Mouse (Mus musculus) layer of hippocampus, postnatal 10 days (tissue): ENCODE measurements around the gene H2al1b. TPM values are rescaled to one million over a fixed set of nuclear protein-coding genes. Genes with fewer than 3 reads are reported as not detected.
"Not testable (repeated sequence)": the region's sequence is repeated elsewhere in the genome, so short reads cannot be mapped to it uniquely, and the experiment has no call there.

Experiments
- DNase-seq, 2 experiments: peaks; one replicate each; pipeline ENCODE4 v3.0.0; 2021; ENCODE audit warnings: low spot score in 2 of 2
- long read RNA-seq: library from polyadenylated mRNA; stranded (forward); transcript quantifications from one replicate; pipeline ENCODE4 v2.0.0, GENCODE M21; 2023
- total RNA-seq, 2 experiments: library from RNA; stranded (reverse); gene quantifications; 2 replicates each; pipeline ENCODE4 v1.2.3; 2021

Gene H2al1b
- total RNA-seq: not detected
- long read RNA-seq: 0 reads

DNA sequence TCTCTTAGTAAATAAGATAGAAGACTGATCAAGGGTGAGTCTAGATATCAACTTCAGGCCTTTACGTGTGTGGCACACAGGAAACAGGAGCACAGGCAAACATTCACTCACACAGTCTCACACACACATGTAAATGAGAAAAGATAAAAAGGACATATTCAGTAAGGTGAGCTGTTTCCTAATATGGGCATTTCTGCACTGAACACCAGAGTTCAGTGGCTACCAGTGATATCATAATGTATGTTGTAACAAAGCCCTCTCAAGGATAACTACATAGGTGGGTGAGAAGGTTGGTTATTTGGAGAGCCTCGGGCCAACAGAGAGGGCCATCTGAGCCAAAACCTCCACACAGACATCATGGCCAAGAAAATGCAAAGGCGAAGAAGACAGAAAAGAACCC, at the start of gene H2al1b:
H2al1b (plus strand) TSS at position 301 of the 400 bp plus-strand sequence.
- not testable (repeated sequence) for DNase-seq

DNA sequence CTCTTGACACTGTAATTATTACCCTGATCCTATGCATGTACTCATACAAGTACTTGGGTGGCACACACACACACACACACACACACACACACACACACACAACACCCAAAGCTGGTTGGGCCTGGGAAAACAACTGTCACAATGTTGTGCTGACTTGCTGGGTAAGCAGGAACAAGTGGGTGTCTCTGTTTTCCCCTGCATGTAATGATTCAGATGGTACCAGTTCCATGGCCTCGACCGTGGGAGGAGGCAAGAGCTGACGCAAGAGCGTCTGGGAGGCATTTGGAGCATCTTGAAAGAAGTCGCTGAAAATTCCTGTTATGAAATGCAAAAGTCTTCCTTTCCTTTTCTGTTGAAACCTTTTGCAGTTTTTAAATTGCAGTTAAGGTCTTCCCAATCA, 48.2 kb upstream of the H2al1b start:
- peak in 1 of 2 experiments; percentile 10 for DNase-seq

DNA sequence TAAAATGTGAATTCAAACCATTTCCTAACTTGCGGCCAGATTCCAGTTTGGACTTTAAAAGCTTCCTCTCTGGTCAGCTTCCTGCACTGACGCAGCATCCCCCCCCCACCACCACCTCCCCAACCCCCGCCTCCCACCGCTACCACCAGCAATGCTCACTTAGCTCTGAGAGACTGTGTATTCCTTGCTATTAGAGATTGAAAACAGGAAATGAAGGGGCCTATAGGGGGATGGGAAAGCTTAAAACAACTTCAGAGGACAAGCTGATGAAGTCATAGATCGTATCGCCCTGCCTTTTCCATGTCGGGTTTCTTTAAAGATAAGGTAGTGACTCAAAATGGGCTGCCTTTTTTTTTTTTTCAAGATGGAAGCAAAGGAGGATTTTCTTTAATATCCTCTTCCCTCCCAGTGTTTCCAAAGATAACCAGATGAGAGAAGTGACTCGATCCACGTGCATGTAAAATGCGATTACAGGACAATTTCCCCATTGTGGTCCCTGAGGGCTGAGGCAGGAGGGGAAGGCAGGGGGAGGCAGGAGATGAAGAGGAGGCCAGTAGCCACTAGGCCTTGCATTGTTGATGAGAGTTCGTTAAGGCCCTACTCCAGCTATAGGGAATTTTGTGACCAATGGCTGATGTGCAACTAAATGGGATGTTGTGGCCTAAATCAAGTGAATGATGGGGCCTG, 47.6 kb upstream of the H2al1b start:
- no peak for DNase-seq

DNA sequence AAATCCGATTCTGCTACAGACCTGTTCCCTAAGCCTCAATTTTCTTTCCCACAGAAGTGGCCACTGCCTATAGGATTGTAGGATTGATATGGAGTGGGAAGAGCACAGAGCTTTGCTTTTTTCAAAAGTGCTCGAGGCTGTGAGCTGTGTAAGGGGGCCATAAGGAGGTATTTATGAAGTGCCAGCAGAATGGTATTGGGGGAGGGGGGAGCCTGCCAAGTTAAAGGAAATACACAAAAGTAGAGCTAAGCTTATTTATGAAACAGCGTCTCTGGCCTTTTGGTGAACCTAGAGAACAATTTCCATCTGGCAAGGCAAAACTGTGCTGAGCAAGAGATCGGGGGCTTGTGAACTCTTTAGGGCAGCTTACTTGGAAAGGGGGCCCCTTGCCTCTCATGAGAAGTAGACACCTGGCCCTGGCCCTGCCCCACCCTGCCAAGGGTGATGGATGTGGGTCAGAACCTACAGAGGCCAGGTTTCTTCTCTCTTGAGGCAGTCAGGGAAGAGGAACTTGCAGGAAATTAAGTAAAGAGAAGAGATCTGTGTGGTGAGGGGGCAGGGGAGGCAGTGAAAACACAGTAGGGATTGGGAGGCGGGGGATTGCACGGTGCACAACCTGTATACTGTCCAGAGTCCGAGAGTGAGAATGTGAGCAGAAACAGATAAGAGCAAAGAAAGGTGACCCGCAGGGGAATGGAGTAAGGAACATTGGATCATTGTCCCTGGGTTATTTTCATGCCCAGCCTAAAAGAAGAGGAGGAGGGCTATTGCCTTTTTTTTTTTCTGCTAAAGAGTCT, 46.5 kb upstream of the H2al1b start:
- DNase-seq: no peak

DNA sequence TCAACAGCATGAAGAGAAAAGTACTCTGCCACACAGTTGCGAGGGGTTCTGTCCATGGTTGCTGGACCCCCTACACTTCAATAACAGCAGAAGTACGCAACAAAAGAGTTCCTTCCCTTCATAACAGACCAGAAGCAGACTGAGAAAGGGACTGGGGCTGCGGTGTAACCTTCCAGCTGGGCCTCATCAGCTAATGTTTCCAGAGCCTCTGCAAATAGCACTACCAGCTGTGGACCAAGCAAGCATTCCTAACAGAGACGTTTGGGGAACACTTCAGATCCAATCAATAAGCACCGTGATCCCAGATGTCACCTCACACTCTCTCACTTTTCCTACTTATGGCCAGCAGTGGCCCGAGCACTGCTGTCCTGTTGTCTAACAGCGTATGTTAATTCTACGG, 37.3 kb upstream of the H2al1b start:
- DNase-seq: no peak

DNA sequence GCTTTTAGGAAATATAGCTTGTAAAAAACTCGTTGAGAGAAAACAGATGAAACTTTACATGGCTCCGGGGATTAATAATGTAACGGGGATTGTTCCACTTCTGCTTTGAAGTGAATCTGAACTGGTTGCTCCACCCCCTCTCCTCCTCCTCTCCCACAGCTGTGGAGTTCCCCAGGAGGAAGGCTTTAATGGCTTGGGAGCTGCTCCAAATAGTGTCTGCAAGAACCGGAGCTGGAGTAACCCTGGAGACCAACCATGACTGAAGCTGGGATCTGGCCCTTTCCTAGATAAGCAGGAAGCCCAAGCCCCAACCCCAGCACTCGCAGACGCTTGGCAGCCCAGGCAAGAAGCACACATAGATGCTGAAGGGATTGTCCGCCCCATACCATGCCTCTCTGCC, 34.4 kb upstream of the H2al1b start:
- DNase-seq: no peak

DNA sequence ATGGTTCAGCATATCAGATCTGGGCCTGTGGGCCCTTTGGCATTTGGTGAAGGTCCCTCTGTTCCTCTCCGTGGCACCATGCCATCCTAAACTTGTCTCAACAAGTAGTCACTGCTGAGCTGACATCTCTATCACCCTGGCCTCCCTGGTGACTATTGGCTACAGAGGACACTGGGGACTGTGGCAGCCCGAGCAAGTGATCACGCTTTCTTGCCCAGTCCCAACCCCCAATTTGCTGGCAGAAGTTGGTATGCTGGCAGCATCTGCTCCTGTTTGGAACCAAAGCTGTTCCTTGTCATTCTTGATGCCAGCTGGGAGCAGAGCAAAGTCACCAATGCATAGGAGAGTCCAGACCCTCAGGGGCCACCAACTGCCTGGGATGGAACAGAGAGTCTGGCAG, 33.2 kb upstream of the H2al1b start:
- peak; percentile 49 to 56 for DNase-seq

DNA sequence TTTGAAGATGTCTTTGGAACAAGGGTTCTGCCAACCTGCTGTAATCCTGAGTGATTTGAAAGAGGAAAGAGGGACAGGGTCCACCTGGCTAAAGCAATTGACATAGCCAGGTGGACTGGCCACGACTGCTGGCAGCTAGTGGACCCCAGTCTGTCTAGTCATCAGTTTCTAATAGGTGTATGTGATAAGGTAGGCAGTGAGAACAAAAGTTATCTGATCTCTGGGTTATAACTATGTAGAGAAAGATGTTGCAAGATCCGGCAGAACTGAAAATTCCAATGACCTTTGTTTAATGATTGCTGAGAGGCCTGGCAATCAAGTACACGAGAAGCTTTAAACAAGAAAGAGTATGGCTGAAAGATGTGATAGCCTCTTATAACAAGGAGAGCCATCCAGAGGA, 29.0 kb upstream of the H2al1b start:
- no peak for DNase-seq

DNA sequence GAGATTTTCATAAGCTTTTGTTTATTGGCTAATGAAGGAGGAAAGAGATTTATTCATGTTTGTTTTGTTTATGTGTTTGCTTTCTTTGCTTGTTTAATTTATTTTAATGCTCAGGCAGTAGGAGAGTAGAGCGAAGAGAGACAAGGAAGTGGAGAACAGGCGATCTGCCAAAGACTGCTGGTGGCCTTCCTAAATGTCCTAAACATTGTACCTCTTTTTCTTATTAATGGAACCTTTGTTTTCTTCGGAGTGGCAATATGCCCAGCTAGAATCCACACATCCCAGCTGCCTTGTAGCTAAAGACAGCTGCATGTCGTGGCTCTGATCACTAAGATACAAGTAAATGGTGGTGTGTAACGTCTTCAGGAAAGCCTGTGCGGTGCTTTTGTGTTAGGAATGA, 25.1 kb upstream of the H2al1b start:
- DNase-seq: no peak

DNA sequence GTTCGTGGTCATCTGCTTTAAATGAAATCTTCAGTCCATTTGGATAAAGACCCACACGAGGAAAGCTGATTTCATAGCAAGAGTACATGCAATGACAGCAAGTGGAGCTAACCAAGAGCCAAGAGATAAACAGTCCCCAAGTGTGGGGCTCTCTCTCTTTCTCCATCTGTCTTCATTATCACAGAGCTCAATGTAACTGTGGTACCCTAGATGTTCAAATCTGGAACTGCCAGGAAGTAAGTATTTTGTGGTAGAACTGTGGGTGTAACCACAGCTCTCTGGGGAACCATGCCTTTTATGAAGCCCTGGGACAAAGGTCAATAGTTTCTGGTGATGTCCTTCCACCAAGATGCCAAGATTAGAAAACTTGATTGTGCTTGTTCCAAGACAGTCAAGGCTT, 21.5 kb upstream of the H2al1b start:
- no peak for DNase-seq

DNA sequence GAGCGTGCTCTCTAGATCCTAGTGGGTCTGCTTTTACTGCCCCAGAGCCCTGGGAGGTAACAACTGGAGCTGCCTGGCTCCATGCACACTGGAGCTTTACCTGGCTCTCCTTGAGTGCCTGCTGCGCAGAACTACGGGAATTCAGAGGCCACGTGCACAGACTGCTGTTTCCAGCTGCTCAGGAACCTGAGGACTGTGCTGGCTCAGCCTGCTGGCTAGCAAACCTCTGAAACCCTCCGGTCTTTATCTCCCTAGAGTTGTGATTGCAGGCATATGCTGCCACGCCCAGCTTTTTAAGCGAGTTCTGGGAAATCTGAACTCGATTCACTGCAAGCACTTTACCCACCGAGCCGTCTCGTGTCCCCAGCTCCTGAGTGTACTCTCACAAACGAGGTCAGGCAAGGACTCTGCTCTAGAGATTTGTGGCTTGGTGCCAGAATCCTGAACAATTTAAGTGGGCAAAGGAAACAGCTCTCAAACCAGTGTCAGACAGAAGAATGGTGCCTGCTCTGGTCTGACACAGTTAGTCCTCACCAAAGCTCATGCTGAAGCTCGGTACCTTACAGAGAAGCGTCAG, 13.8 kb upstream of the H2al1b start:
- DNase-seq: no peak

DNA sequence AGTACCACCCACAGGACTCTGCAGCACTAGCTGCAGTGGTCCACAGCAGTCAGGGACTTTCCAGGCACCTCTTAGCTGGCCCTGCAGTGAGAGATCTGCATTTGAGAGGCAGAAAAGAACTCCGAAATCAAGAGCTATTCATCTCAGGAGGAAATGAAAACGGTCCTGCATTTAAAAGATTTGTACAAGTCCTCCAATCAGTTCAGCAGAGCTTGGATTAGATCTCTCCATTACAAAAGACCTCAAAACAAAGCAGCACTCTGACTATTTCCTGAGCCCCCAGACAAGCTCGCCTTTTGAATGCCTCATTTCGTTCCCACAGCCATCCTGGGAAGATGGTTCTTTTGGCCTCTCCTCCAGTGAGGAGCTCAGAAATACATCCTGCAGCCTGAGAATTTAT, 13.0 kb upstream of the H2al1b start:
- DNase-seq: no peak

DNA sequence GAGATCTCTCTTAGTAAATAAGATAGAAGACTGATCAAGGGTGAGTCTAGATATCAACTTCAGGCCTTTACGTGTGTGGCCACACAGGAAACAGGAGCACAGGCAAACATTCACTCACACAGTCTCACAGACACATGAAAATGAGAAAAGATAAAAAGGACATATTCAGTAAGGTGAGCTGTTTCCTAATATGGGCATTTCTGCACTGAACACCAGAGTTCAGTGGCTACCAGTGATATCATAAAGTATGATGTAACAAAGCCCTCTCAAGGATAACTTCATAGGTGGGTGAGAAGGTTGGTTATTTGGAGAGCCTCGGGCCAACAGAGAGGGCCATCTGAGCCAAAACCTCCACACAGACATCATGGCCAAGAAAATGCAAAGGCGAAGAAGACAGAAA, 3.3 kb upstream of the H2al1b start, which contains the start of gene H2al1a:
H2al1a (plus strand) TSS at position 301 of the 400 bp plus-strand sequence.
- DNase-seq: not testable (repeated sequence)

DNA sequence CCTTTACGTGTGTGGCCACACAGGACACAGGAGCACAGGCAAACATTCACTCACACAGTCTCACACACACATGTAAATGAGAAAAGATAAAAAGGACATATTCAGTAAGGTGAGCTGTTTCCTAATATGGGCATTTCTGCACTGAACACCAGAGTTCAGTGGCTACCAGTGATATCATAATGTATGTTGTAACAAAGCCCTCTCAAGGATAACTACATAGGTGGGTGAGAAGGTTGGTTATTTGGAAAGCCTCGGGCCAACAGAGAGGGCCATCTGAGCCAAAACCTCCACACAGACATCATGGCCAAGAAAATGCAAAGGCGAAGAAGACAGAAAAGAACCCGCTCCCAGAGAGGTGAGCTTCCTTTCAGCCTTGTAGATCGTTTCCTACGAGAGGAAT, 3.1 kb downstream of the H2al1b start, which contains the start of gene H2al1c:
H2al1c (plus strand) TSS at position 301 of the 400 bp plus-strand sequence.
- DNase-seq: not testable (repeated sequence)

DNA sequence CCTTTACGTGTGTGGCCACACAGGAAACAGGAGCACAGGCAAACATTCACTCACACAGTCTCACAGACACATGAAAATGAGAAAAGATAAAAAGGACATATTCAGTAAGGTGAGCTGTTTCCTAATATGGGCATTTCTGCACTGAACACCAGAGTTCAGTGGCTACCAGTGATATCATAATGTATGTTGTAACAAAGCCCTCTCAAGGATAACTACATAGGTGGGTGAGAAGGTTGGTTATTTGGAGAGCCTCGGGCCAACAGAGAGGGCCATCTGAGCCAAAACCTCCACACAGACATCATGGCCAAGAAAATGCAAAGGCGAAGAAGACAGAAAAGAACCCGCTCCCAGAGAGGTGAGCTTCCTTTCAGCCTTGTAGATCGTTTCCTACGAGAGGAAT, 6.3 kb downstream of the H2al1b start, which contains the start of gene H2al1d:
H2al1d (plus strand) TSS at position 301 of the 400 bp plus-strand sequence.
- DNase-seq: not testable (repeated sequence)

DNA sequence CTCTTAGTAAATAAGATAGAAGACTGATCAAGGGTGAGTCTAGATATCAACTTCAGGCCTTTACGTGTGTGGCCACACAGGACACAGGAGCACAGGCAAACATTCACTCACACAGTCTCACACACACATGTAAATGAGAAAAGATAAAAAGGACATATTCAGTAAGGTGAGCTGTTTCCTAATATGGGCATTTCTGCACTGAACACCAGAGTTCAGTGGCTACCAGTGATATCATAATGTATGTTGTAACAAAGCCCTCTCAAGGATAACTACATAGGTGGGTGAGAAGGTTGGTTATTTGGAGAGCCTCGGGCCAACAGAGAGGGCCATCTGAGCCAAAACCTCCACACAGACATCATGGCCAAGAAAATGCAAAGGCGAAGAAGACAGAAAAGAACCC, 9.4 kb downstream of the H2al1b start, which contains the start of gene H2al1e:
H2al1e (plus strand) TSS at position 301 of the 400 bp plus-strand sequence.
- not testable (repeated sequence) for DNase-seq

DNA sequence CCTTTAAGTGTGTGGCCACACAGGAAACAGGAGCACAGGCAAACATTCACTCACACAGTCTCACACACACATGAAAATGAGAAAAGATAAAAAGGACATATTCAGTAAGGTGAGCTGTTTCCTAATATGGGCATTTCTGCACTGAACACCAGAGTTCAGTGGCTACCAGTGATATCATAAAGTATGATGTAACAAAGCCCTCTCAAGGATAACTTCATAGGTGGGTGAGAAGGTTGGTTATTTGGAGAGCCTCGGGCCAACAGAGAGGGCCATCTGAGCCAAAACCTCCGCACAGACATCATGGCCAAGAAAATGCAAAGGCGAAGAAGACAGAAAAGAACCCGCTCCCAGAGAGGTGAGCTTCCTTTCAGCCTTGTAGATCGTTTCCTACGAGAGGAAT, 12.6 kb downstream of the H2al1b start, which contains the start of gene H2al1f:
H2al1f (plus strand) TSS at position 301 of the 400 bp plus-strand sequence.
- DNase-seq: not testable (repeated sequence)

DNA sequence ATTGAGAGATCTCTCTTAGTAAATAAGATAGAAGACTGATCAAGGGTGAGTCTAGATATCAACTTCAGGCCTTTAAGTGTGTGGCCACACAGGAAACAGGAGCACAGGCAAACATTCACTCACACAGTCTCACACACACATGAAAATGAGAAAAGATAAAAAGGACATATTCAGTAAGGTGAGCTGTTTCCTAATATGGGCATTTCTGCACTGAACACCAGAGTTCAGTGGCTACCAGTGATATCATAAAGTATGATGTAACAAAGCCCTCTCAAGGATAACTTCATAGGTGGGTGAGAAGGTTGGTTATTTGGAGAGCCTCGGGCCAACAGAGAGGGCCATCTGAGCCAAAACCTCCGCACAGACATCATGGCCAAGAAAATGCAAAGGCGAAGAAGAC, 15.7 kb downstream of the H2al1b start, which contains the start of gene H2al1g:
H2al1g (plus strand) TSS at position 301 of the 400 bp plus-strand sequence.
- DNase-seq: not testable (repeated sequence)

DNA sequence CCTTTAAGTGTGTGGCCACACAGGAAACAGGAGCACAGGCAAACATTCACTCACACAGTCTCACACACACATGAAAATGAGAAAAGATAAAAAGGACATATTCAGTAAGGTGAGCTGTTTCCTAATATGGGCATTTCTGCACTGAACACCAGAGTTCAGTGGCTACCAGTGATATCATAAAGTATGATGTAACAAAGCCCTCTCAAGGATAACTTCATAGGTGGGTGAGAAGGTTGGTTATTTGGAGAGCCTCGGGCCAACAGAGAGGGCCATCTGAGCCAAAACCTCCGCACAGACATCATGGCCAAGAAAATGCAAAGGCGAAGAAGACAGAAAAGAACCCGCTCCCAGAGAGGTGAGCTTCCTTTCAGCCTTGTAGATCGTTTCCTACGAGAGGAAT, 19.0 kb downstream of the H2al1b start, which contains the start of gene H2al1h:
H2al1h (plus strand) TSS at position 301 of the 400 bp plus-strand sequence.
- DNase-seq: not testable (repeated sequence)

DNA sequence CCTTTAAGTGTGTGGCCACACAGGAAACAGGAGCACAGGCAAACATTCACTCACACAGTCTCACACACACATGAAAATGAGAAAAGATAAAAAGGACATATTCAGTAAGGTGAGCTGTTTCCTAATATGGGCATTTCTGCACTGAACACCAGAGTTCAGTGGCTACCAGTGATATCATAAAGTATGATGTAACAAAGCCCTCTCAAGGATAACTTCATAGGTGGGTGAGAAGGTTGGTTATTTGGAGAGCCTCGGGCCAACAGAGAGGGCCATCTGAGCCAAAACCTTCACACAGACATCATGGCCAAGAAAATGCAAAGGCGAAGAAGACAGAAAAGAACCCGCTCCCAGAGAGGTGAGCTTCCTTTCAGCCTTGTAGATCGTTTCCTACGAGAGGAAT, 22.1 kb downstream of the H2al1b start, which contains the start of gene H2al1i:
H2al1i (plus strand) TSS at position 301 of the 400 bp plus-strand sequence.
- DNase-seq: not testable (repeated sequence)

DNA sequence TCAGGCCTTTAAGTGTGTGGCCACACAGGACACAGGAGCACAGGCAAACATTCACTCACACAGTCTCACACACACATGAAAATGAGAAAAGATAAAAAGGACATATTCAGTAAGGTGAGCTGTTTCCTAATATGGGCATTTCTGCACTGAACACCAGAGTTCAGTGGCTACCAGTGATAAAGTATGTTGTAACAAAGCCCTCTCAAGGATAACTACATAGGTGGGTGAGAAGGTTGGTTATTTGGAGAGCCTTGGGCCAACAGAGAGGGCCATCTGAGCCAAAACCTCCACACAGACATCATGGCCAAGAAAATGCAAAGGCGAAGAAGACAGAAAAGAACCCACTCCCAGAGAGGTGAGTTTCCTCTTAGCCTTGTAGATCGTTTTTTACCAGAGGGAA, 25.3 kb downstream of the H2al1b start, which contains the start of gene H2al1j:
H2al1j (plus strand) TSS at position 301 of the 400 bp plus-strand sequence.
- not testable (repeated sequence) for DNase-seq
